Mouse (Mus musculus) effector memory CD4-positive, alpha-beta T cell, adult 5 months (primary cell): Measurements from ENCODE around the gene Ctnna2. TPM values are rescaled to one million over a fixed set of nuclear protein-coding genes. Genes with fewer than 3 reads are reported as not detected.

Experiments used
- polyA plus RNA-seq: library from polyadenylated mRNA; unstranded; fragments of 100-300 nt; shearing (Covaris generic); gene quantifications from one replicate; pipeline ENCODE4 v1.2.1, GENCODE M21; 2017

The Ctnna2 gene
- not detected for polyA plus RNA-seq

GRCm38 (mm10) chr6:77979241-77979961, at the start of gene Ctnna2:
Gene Ctnna2, minus strand, starts transcription at chr6:77979699.

GRCm38 (mm10) chr6:77242601-77243406, 736.7 kb downstream of the Ctnna2 start, which contains the start of gene Lrrtm1:
Gene Lrrtm1, plus strand, starts transcription at chr6:77242689.

